Mouse (Mus musculus): ENCODE measurements around the gene Pcbp4. TPM values are rescaled to one million over a fixed set of nuclear protein-coding genes. Genes with fewer than 3 reads are reported as not detected.

Gene Pcbp4
- polyA plus RNA-seq, 2 experiments: 88.0 to 238 TPM

GRCm38 (mm10) chr9:106462430-106462800 is 9.3 kb downstream of the Pcbp4 start:
- Histone ChIP-seq H3K4me2 (replicated peaks; ENCODE audit: low read depth, low read length, severe bottlenecking) (no peak overlapping the region), H3K9ac (ENCODE audit: low read depth, low read length, severe bottlenecking) (no peak overlapping the region), H3K4me3 (replicated peaks; ENCODE audit: low read length) (no peak overlapping the region), H3K27me3 (ENCODE audit: control insufficient read depth, insufficient read depth, low read length) (no peaks in the 10 kb centered on the region), H3K27ac (replicated peaks; ENCODE audit: low read depth, low read length) (no peak overlapping the region), H3K4me1 (ENCODE audit: control insufficient read depth, insufficient read depth, low read length) (peaks cover 5% of the 10 kb centered on the region), H3K36me3 (ENCODE audit: control insufficient read depth, insufficient read depth, low read length) (peaks cover 41% of the 10 kb centered on the region), H3K9me3 (ENCODE audit: control insufficient read depth, low read length) (no peaks in the 10 kb centered on the region)
- TF ChIP-seq POLR2A (IDR thresholded peaks at IDR 0.05; ENCODE audit: borderline replicate concordance, extremely low read depth, insufficient read depth, insufficient read length): no peak
- DNase-seq (ENCODE audit: low spot score) (no peak), ATAC-seq (ENCODE audit: low FRiP score, low read depth) (no peak)
- WGBS: 95% methylated on average over 12 of the region's 12 CpGs

- Histone ChIP-seq H3K4me2 (replicated peaks; ENCODE audit: low read depth, low read length, severe bottlenecking) (no peak overlapping the region), H3K27me3 (ENCODE audit: control insufficient read depth, insufficient read depth, low read length) (no peaks in the 10 kb centered on the region), H3K9ac (ENCODE audit: low read depth, low read length, severe bottlenecking) (no peak overlapping the region), H3K27ac (replicated peaks; ENCODE audit: low read depth, low read length) (no peak overlapping the region), H3K9me3 (ENCODE audit: control insufficient read depth, low read length) (no peaks in the 10 kb centered on the region), H3K4me1 (ENCODE audit: control insufficient read depth, insufficient read depth, low read length) (peaks cover 5% of the 10 kb centered on the region), H3K4me3 (replicated peaks; ENCODE audit: low read length) (no peak overlapping the region), H3K36me3 (ENCODE audit: control insufficient read depth, insufficient read depth, low read length) (peaks cover 41% of the 10 kb centered on the region)
- WGBS: 86% methylated on average over 21 of the region's 21 CpGs
- no peak for TF ChIP-seq POLR2A (IDR thresholded peaks at IDR 0.05; ENCODE audit: borderline replicate concordance, extremely low read depth, insufficient read depth, insufficient read length)
- no peak for DNase-seq (ENCODE audit: low spot score)
- ATAC-seq (ENCODE audit: low FRiP score, low read depth): no peak
These were observed 10.3 kb downstream of the Pcbp4 start for GRCm38 (mm10) chr9:106463122-106464063.

DNA sequence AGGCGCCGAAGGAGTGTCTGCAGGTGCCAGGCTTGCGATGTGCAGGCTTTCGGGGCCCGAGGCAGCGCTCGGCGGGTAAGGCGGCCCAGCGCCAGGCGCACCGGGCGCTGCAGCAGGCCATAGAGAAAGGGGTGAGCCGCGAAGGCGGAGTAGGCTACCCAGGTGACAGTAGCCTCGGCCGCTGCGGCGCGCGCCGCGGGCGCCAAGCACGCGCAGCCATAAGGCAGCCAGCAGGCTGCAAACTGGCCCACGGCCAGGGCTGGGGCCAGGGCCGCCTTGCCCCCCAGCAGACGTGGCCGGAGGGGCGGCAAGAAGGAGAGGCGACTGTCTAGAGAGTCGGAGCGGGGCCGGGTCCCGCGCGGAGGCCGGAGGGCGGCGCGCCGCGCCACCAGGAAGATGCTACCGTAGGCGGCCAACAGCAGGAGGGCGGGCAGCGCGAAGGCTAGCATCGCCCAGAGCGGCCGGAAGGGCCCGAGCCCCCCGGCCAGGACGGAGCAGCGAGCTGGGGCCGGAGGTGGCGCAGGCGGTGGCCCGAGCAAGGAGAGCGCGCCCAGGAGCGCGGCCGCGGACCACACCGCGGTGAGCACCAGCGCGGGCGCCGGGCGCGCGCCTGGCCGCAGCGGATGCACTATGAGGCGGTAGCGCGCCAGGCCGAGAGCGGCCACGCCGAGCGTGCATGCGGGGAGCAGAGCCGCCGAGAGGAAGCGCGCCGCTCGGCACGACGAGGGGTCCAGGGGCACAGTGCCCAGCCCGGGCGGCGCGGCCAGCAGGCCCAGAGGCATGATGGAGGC is 11.9 kb downstream of the Pcbp4 start:
- DNase-seq (ENCODE audit: low spot score) (peak; percentile 68), ATAC-seq (ENCODE audit: low FRiP score, low read depth) (peak; percentile 74)
- H3K27me3 ChIP-seq (ENCODE audit: control insufficient read depth, insufficient read depth, low read length): no peaks in the 10 kb centered on the region
- H3K36me3 ChIP-seq (ENCODE audit: control insufficient read depth, insufficient read depth, low read length): peaks cover 41% of the 10 kb centered on the region
- H3K4me2 ChIP-seq (replicated peaks; ENCODE audit: low read depth, low read length, severe bottlenecking): peak overlapping the region; percentile 99
- H3K4me3 ChIP-seq (replicated peaks; ENCODE audit: low read length): peak overlapping the region; percentile 58
- H3K9me3 ChIP-seq (ENCODE audit: control insufficient read depth, low read length): no peaks in the 10 kb centered on the region
- no peak for TF ChIP-seq POLR2A (IDR thresholded peaks at IDR 0.05; ENCODE audit: borderline replicate concordance, extremely low read depth, insufficient read depth, insufficient read length)
- 5% methylated on average over 76 of the region's 99 CpGs for WGBS
- H3K9ac ChIP-seq (ENCODE audit: low read depth, low read length, severe bottlenecking): peak overlapping the region; percentile 76
- 0 out of 2 replicates have a peak overlapping the region, but pooled peaks have one; percentile 3 for H3K27ac ChIP-seq (replicated peaks; ENCODE audit: low read depth, low read length)
- H3K4me1 ChIP-seq (ENCODE audit: control insufficient read depth, insufficient read depth, low read length): peaks cover 5% of the 10 kb centered on the region

DNA sequence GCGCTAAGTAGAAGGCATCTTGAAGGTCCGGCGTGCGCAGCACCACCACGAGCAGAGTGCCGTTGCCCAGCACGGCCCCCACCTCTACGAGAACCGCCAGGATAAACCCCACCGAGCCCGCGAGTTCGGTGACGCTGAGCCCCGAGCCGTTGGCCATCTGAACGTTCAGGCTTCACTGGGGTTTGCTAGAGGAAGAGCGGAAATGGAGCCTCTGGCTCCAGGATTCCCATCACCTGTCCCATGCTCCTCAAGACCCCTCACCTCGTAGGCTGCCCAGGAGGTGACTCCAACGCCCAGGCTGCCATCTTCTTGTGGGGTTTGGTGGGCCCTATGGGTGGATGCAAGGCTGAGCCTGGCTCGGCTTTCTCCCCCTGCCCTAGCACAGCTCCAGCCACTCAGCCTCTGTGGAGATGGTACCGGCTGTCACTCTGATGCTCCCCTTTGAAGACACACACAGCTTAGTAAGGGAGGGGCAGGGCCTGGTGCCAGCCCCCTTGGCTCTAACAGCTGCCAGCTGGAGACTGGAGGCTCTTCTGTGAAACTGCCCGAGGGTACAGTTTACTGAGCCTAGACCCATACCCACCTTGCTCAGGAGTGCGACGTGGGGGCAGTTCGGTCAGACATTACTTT is 12.6 kb downstream of the Pcbp4 start, which contains the start of gene Gpr62:
TSS of gene Gpr62 (minus strand) at position 368 of the 630 bp plus-strand sequence.
- peak within 1 kb of the TSS; percentile 76 for H3K9ac ChIP-seq (ENCODE audit: low read depth, low read length, severe bottlenecking)
- H3K9me3 ChIP-seq (ENCODE audit: control insufficient read depth, low read length): no peaks in the 10 kb centered on the region
- DNase-seq (ENCODE audit: low spot score) (no peak), ATAC-seq (ENCODE audit: low FRiP score, low read depth) (no peak)
- H3K4me2 ChIP-seq (replicated peaks; ENCODE audit: low read depth, low read length, severe bottlenecking): peak within 1 kb of the TSS; percentile 99
- H3K27me3 ChIP-seq (ENCODE audit: control insufficient read depth, insufficient read depth, low read length): no peaks in the 10 kb centered on the region
- H3K4me3 ChIP-seq (replicated peaks; ENCODE audit: low read length): peak within 1 kb of the TSS; percentile 58
- H3K4me1 ChIP-seq (ENCODE audit: control insufficient read depth, insufficient read depth, low read length): peaks cover 5% of the 10 kb centered on the region
- peaks cover 33% of the 10 kb centered on the region for H3K36me3 ChIP-seq (ENCODE audit: control insufficient read depth, insufficient read depth, low read length)
- no peak for TF ChIP-seq POLR2A (IDR thresholded peaks at IDR 0.05; ENCODE audit: borderline replicate concordance, extremely low read depth, insufficient read depth, insufficient read length)
- H3K27ac ChIP-seq (replicated peaks; ENCODE audit: low read depth, low read length): 0 out of 2 replicates have a peak within 1 kb of the TSS, but pooled peaks have one; percentile 3
- WGBS: 25% methylated on average over 25 of the region's 26 CpGs

DNA sequence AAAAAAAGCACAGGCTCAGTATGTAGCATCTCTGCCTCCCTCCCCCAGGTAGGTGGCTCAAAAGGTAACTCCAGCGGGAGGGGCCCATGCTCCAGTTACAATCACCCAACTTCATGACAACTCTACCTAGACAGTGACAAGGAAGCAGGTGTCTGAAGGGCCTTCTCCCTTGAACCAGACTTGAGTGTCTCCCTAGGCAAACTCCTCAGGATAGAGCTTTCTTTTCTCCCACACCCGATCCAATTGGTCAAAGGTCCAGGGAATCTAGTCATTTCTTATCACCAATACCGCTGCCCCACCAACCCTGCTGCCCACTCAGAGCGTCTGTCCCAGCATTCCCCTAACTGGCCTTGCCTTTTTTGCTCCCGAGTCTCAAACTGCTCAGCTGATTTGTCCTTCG is 13.6 kb downstream of the Pcbp4 start:
- Histone ChIP-seq H3K4me2 (replicated peaks; ENCODE audit: low read depth, low read length, severe bottlenecking) (no peak overlapping the region), H3K9me3 (ENCODE audit: control insufficient read depth, low read length) (no peaks in the 10 kb centered on the region), H3K4me1 (ENCODE audit: control insufficient read depth, insufficient read depth, low read length) (peaks cover 5% of the 10 kb centered on the region), H3K27ac (replicated peaks; ENCODE audit: low read depth, low read length) (no peak overlapping the region), H3K9ac (ENCODE audit: low read depth, low read length, severe bottlenecking) (no peak overlapping the region), H3K4me3 (replicated peaks; ENCODE audit: low read length) (no peak overlapping the region), H3K27me3 (ENCODE audit: control insufficient read depth, insufficient read depth, low read length) (no peaks in the 10 kb centered on the region), H3K36me3 (ENCODE audit: control insufficient read depth, insufficient read depth, low read length) (peaks cover 25% of the 10 kb centered on the region)
- TF ChIP-seq POLR2A (IDR thresholded peaks at IDR 0.05; ENCODE audit: borderline replicate concordance, extremely low read depth, insufficient read depth, insufficient read length): no peak
- no peak for ATAC-seq (ENCODE audit: low FRiP score, low read depth)
- WGBS: 90% methylated on average over 6 of the region's 6 CpGs
- DNase-seq (ENCODE audit: low spot score): no peak
